Mouse (Mus musculus) kidney, embryonic 14.5 days (tissue): ENCODE measurements at regions not wholly inside any gene's neighbourhood (a gene's known extent, or its start where the extent isn't known, plus 50 kb on each side); places are given as distances from the start of the nearest gene placed in this dataset.

Source experiments
- ATAC-seq: fragments of 200-750 bp; cut with Nextera tagmentation; 2 replicates; pipeline ENCODE4 v1.8.0; 2017; ENCODE audit warnings: moderate number of reproducible peaks, mild to moderate bottlenecking, moderate TSS enrichment, moderate library complexity; ENCODE audit not compliant: low FRiP score, low TSS enrichment
- H3K27ac ChIP-seq: fragments of 300-500 bp; sonication (generic); 2 replicates; pipeline ENCODE4 v1.5.1; 2014; ENCODE audit warnings: low read depth, mild to moderate bottlenecking, low read length, moderate library complexity, mixed read lengths
- H3K27me3 ChIP-seq: fragments of 300-500 bp; sonication (generic); 2 replicates; pipeline ENCODE4 v1.6.1; 2014; ENCODE audit warnings: mild to moderate bottlenecking, low read length; ENCODE audit not compliant: control insufficient read depth, insufficient read depth
- H3K36me3 ChIP-seq: fragments of 300-500 bp; sonication (generic); 2 replicates; pipeline ENCODE4 v1.6.1; 2014; ENCODE audit warnings: low read length, mixed read lengths; ENCODE audit not compliant: control insufficient read depth, insufficient read depth
- H3K4me1 ChIP-seq: fragments of 300-500 bp; sonication (generic); 2 replicates; pipeline ENCODE4 v1.6.1; 2014; ENCODE audit warnings: low read length, mixed read lengths; ENCODE audit not compliant: control insufficient read depth, insufficient read depth
- H3K4me2 ChIP-seq: fragments of 300-500 bp; sonication (generic); replicated peaks from 2 replicates; pipeline ENCODE4 v1.6.1; 2014; ENCODE audit warnings: low read depth, mild to moderate bottlenecking, low read length
- H3K4me3 ChIP-seq: fragments of 300-500 bp; sonication (generic); 2 replicates; pipeline ENCODE4 v1.5.1; 2014; ENCODE audit warnings: mild to moderate bottlenecking, low read length
- H3K9ac ChIP-seq: fragments of 300-500 bp; sonication (generic); 2 replicates; pipeline ENCODE4 v1.6.1; 2014; ENCODE audit warnings: low read depth, mild to moderate bottlenecking, low read length, moderate library complexity
- H3K9me3 ChIP-seq: fragments of 300-500 bp; sonication (generic); 2 replicates; pipeline ENCODE4 v1.6.1; 2016; ENCODE audit warnings: low read length; ENCODE audit not compliant: control insufficient read depth
- WGBS: fragments of 180-500 bp; shearing (Covaris S2); extraction: QIAGEN DNeasy Blood & Tissue Kit; methylation state at CpG from one replicate; pipeline ENCODE4 v1.1.7; 2014; 5-methylcytosine and 5-hydroxymethylcytosine counted together

DNA sequence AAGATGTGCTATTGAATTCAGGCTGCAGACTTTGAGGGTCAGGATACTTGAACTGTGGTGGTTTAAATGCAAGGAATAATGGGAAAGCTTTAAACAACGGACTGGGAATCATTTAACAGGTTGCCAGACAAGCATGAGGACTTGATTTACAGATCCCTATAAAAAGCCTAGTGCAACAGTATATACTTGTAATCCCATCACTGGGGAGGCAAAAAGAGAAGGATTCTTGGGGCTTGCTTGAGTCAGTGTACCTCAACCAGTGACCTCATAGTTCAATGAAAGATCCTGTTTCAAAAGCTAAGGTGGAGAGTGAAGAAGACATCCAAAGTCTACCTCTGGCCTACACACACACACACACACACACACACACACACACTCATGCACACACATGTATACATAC is 99.8 kb downstream of the Lrrn1 start:
- Histone ChIP-seq H3K9ac (no peak overlapping the region), H3K27me3 (no peaks in the 10 kb centered on the region), H3K36me3 (no peaks in the 10 kb centered on the region), H3K4me1 (no peaks in the 10 kb centered on the region), H3K4me2 (no peak overlapping the region), H3K9me3 (no peaks in the 10 kb centered on the region), H3K4me3 (no peak overlapping the region), H3K27ac (no peak overlapping the region)
- WGBS: 29% methylated on average over 1 of the region's 1 CpGs
- ATAC-seq: peak; percentile 77

DNA sequence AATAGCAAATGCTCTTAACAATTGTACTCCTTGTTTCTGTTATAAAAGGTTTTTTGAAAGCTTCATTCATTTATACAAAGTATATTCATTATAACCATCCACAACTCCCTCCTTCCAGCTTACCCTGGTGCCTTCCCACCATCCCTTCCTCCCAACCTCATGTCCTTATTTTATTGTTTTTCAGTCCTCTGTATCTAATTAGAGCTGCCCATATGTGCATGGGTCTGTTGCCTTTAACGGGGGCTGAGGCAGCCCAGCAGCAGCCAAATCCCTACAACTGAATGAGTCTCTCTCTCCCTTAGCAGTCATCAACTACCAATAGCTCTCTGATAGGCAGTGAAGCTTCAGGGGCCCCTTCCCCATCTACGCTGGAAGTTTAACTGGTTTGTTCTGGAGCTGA is 116.2 kb downstream of the Lrrn1 start:
- ATAC-seq: no peak

GRCm38 (mm10) chr6:107653840-107654523 is 124.4 kb downstream of the Lrrn1 start:
- Histone ChIP-seq H3K4me3 (no peak overlapping the region), H3K27ac (no peak overlapping the region), H3K9ac (no peak overlapping the region), H3K27me3 (no peaks in the 10 kb centered on the region), H3K9me3 (no peaks in the 10 kb centered on the region), H3K4me1 (no peaks in the 10 kb centered on the region), H3K36me3 (no peaks in the 10 kb centered on the region), H3K4me2 (no peak overlapping the region)
- no peak for ATAC-seq

More for the DNA sequence above, 116.2 kb downstream of the Lrrn1 start:
- Histone ChIP-seq H3K27ac (no peak overlapping the region), H3K9ac (no peak overlapping the region), H3K4me1 (no peaks in the 10 kb centered on the region), H3K4me2 (no peak overlapping the region), H3K36me3 (no peaks in the 10 kb centered on the region), H3K27me3 (no peaks in the 10 kb centered on the region), H3K9me3 (no peaks in the 10 kb centered on the region), H3K4me3 (no peak overlapping the region)
- WGBS: 71% methylated on average over 2 of the region's 2 CpGs

DNA sequence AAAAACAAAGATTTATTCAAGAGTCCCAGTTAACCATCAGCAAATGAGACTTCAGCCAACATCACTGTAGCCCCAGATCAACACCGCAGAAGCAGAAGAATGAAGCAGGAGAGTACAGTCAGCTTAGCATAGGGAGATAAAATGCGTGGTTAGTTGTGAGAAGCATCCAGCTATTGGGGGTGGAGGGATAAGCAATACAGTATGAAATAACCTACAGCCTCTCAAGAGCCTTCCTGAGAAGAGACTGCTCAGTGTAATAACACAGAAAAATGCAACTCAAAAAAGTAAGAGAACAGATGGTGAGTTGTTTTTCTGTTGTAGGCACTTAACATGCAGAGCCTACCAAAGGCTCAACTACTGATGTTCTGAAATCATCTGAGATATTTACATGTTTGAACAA is 128.2 kb downstream of the Lrrn1 start:
- no peak for ATAC-seq
- Histone ChIP-seq H3K4me1 (no peaks in the 10 kb centered on the region), H3K9ac (no peak overlapping the region), H3K27me3 (no peaks in the 10 kb centered on the region), H3K9me3 (no peaks in the 10 kb centered on the region), H3K4me3 (no peak overlapping the region), H3K27ac (no peak overlapping the region), H3K36me3 (no peaks in the 10 kb centered on the region), H3K4me2 (no peak overlapping the region)
- 79% methylated on average over 2 of the region's 2 CpGs for WGBS

DNA sequence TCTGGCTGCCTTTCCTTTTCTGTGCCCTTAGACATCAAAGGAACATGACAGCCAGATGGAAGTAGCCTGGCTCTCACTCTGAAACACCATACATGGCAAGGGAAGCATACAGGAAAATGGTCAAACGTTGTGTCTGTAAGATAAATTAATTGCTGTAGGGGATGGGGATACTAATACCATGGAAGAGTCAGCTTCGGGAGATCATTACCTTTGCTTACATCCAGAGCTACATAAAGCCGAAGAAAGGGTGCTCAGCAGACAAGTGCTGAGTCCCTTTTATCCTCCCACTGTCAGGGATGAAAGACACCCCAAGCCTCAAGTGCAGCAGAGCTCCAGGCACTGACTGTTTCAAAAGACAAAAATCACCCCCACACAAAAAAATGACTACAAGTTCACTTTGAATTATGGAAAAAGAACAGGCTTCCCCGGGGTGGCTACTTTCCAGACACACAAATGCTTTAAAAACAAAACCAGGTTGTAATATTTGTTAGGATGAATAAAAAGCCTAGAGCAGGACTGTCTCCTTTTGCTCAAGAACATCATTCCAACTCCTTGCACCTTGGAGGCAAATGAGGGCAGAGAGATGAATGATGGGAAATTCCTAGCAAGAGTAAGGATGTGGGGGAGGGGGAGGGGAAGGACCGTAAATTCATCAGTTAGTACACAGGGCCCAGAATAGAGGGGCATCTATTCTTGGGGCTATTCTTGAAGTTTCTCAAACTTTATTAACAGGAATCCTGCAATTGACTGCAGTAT is 131.6 kb downstream of the Lrrn1 start:
- no peak overlapping the region for H3K4me2 ChIP-seq
- WGBS: 73% methylated on average over 5 of the region's 5 CpGs
- no peaks in the 10 kb centered on the region for H3K4me1 ChIP-seq
- H3K36me3 ChIP-seq: no peaks in the 10 kb centered on the region
- no peaks in the 10 kb centered on the region for H3K27me3 ChIP-seq
- no peak overlapping the region for H3K9ac ChIP-seq
- no peak overlapping the region for H3K4me3 ChIP-seq
- H3K9me3 ChIP-seq: no peaks in the 10 kb centered on the region
- ATAC-seq: no peak
- no peak overlapping the region for H3K27ac ChIP-seq

DNA sequence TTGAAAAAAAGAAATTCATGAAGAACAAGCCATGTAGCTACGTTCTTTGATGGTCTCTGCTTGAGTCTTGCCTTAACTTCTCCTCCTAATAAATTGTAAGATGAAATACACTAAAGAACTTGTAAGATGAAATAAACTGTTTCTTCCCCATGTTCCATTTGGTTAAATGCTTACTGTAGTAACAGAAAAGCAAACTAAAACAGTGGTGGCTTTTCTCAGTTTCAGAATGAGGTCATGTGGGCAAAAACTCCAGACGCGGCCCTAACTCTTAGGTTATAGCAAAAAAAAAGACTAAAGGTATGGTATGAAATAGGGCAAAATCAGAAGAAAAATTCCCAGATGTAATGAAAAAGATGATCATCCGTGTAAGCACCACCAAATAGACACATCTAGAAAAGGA is 169.7 kb downstream of the Lrrn1 start:
- H3K4me3 ChIP-seq: no peak overlapping the region
- no peak for ATAC-seq
- no peaks in the 10 kb centered on the region for H3K36me3 ChIP-seq
- H3K9me3 ChIP-seq: no peaks in the 10 kb centered on the region
- H3K4me2 ChIP-seq: no peak overlapping the region
- no peak overlapping the region for H3K9ac ChIP-seq
- no peak overlapping the region for H3K27ac ChIP-seq
- 88% methylated on average over 4 of the region's 4 CpGs for WGBS
- no peaks in the 10 kb centered on the region for H3K27me3 ChIP-seq
- no peaks in the 10 kb centered on the region for H3K4me1 ChIP-seq

DNA sequence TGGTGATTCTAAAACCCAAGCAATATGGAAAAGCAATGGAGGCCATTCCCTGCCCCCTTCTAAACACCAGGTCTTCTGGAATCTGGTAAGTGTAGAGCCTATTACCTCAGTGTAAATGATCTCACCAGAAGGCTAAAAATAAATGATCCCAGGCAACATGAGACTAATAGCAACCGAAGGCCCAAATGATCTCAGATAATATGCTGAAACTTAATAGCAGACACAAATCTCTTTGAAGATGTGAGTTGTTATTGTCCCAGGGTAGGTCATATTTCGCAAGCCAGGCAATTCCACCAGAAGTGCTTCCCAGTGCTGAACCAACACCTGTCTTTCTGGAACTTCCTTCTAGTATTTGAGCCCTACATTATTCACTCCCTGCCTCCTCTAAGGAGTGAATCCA is 178.6 kb downstream of the Lrrn1 start:
- Histone ChIP-seq H3K36me3 (no peaks in the 10 kb centered on the region), H3K9me3 (no peaks in the 10 kb centered on the region), H3K27me3 (no peaks in the 10 kb centered on the region), H3K4me2 (no peak overlapping the region), H3K9ac (no peak overlapping the region), H3K4me1 (no peaks in the 10 kb centered on the region), H3K4me3 (no peak overlapping the region), H3K27ac (no peak overlapping the region)
- WGBS: 54% methylated on average over 2 of the region's 2 CpGs
- ATAC-seq: peak; percentile 62; the same call in 1 of the 2 replicates

DNA sequence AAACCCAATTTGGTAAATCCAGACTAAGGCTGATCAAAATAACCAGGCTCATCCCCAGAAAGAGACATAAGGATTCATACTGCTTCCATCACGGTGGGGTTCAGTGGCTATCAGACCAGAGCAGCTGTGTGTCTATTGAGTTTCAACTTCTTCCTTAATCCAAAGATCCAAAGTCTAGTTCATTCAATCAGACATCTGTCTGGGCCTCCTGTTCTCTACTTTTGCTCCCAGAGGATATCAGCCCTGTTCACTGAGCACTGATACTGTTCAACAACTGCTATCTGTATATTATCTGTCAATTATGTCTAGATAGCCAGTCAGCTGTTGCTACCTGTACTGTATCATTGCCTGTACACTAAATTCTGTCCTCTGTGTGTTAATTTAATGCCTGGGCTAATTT is 179.0 kb downstream of the Lrrn1 start:
- Histone ChIP-seq H3K27ac (no peak overlapping the region), H3K27me3 (no peaks in the 10 kb centered on the region), H3K4me2 (no peak overlapping the region), H3K9ac (no peak overlapping the region), H3K36me3 (no peaks in the 10 kb centered on the region), H3K4me3 (no peak overlapping the region), H3K4me1 (no peaks in the 10 kb centered on the region), H3K9me3 (no peaks in the 10 kb centered on the region)
- ATAC-seq: no peak
- WGBS: 71% methylated on average over 1 of the region's 1 CpGs

DNA sequence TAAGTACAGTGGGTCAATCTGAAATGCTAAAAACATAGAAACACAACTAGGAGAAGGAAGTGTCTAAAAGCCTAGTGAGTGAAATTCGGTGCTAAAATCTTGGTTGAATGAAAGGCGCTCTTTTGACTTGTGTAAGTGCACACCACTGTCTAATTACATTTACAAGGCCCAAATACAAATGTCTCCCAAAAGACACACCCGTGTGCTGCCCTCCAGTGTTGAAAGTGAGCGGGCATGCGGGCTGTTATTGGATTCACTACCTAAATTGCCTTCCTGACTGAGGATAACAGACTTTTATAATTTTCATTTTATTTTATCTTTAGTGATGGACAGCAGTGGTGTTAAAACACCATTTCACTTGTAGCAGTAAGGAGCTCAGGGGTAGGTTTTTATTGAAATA is 180.8 kb downstream of the Lrrn1 start:
- no peaks in the 10 kb centered on the region for H3K27me3 ChIP-seq
- H3K4me2 ChIP-seq: no peak overlapping the region
- ATAC-seq: no peak
- 85% methylated on average over 5 of the region's 5 CpGs for WGBS
- no peaks in the 10 kb centered on the region for H3K9me3 ChIP-seq
- no peak overlapping the region for H3K27ac ChIP-seq
- H3K4me1 ChIP-seq: no peaks in the 10 kb centered on the region
- H3K9ac ChIP-seq: no peak overlapping the region
- no peaks in the 10 kb centered on the region for H3K36me3 ChIP-seq
- no peak overlapping the region for H3K4me3 ChIP-seq
